Mouse (Mus musculus) heart, postnatal 14 days (tissue): ENCODE measurements around the gene Pole4. TPM values are rescaled to one million over a fixed set of nuclear protein-coding genes. Genes with fewer than 3 reads are reported as not detected.

Experiments used
- DNase-seq, 2 experiments: peaks; one replicate each; pipeline ENCODE4 v3.0.0; 2021 to 2022
- intact Hi-C: fragments of 180-260 bp; cut with DNase I; formaldehyde crosslinking; loops from one replicate; pipeline ENCODE4 v1.15.1; 2025
- long read RNA-seq, 2 experiments: library from polyadenylated mRNA; stranded (forward); transcript quantifications; one replicate each; pipeline ENCODE4 v2.0.0; 2021
- total RNA-seq, 2 experiments: library from RNA; stranded (reverse); gene quantifications; 2 replicates each; pipeline ENCODE4 v1.2.3; 2021

Pole4 gene
- total RNA-seq = 10 to 100 TPM; 16.2 to 21.1 TPM
- long read RNA-seq, experiment 1, transcript Pole4-201 (4 exons, 1,769 nt) = major isoform, 21 of 24 reads
- long read RNA-seq, experiment 1, partial matches to known transcripts = 1 of 24 reads
- long read RNA-seq, experiment 1, other reads (novel, unspliced or antisense) = 2 of 24 reads
- long read RNA-seq, experiment 2, transcript Pole4-201 (4 exons, 1,769 nt) = major isoform, 11 of 13 reads
- long read RNA-seq, experiment 2, partial matches to known transcripts = 1 of 13 reads
- long read RNA-seq, experiment 2, other reads (novel, unspliced or antisense) = 1 of 13 reads

- no peak for DNase-seq
Measured at GRCm38 (mm10) chr6:82705221-82705620, at the start of gene Pole4. TSS of gene Pole4 (minus strand) at chr6:82705365.

DNA sequence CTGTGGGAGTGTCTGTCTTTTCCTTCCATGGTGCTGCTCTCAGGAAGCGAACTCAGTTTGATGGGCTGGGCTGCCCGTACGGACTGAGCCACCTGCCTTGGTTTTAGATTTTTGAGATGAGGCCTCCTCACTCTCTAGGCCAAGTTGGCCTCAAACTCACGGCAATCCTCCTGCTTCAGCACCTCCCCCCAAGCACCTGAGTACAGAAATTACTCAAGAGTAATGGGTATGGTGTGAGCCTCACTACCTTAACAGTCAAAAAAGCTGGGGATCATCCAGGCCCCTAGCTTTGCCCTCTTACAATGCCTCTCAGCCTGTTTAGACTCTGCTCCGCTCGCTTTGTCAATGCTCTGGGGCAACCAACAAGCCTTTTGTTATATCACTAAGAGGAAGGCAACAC is 49.6 kb upstream of the Pole4 start:
- intact Hi-C loops = no loop called here
- no peak for DNase-seq

More at GRCm38 (mm10) chr6:82705221-82705620, at the start of gene Pole4:
- intact Hi-C loops = loop anchor here (10.0 kb wide), 1 partner anchor 590 kb away; no protein-coding TSS in a partner anchor

DNA sequence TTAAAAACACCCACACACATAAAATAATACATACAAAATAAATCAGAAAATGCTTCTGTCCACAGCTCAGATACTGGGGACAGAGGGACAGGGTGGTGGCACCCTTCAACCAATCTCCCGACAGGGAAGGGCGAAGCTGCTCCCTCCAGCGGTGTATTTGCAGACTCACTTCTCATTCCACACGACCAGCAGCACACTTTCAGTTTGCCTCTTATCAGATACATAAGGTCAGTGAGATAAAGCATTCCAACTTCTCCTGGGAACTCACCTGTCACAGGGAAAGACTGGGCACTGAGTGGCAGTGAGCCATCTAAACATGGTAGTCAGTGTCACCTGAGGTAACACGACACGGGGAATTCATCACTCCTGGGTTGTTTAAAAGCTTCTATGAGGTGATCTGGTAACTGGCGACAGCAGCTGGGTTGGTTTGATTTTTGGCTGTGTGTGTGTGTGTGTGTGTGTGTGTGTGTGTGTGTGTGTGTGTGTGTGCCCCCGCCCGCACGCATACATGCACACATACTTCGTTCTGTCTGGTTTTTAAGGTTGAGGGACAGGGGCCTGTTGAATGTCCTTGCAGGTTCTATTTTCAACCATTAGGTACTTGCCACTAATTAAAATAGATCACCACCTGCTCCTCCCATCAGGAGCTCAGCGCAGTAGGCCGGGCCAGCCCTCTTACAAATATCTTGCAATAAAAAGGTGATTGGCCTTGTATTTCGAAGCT is 48.6 kb upstream of the Pole4 start:
- intact Hi-C loops = no loop called here
- no peak for DNase-seq

GRCm38 (mm10) chr6:82753061-82753460 is 47.9 kb upstream of the Pole4 start:
- DNase-seq = peak in 1 of 2 experiments; percentile 26
- intact Hi-C loops = no loop called here

- peak; percentile 19 to 50 for DNase-seq
- intact Hi-C loops = no loop called here
Measured at GRCm38 (mm10) chr6:82751791-82752190, 46.6 kb upstream of the Pole4 start.

DNA sequence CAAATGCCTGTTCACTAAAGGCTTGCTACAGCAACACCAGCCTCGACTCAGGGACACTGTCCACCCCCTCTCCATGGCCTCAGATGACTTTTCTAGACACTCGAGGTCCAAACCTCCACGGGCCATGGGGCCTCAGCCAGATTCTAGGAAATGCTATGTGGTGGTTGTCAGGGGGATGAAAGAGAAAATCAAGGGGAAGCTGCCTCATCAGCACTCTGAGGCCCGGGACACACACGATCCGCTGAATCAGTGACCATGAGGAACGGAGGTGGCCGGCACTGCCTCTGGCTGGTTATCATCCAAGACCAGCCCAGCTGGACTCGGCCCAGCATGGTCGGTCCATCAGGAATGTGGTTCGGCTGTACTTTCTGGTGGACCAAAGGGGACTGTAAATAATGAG is 45.9 kb upstream of the Pole4 start:
- peak; percentile 61 to 78 for DNase-seq
- intact Hi-C loops = no loop called here

DNA sequence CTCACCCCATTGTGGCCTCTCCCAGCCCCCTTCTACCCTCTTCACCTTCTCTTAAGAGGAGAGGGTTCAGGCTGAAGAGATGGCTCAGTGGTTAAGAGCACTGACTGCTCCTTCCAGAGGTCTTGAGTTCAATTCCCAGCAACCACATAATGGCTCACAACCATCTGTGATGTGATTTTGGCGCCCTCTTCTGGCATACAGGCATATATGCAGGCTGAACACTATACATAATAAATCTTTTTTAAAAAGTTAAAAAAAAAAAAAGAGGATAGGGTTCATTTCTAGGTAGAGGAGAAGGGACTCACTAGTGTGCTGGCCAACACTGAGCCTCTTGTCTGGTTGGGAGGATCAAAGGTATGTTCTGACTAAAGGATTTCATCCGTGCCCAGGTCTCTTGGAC is 44.9 kb upstream of the Pole4 start:
- no peak for DNase-seq
- intact Hi-C loops = no loop called here

- intact Hi-C loops = loop anchor here (10.0 kb wide), 1 partner anchor 327 kb away; the partner anchor contains the start of genes Pcgf1 and Tlx2
- peak; percentile 60 to 68 for DNase-seq
Measured at GRCm38 (mm10) chr6:82748106-82748672, 43.0 kb upstream of the Pole4 start.

- no peak for DNase-seq
- intact Hi-C loops = loop anchor here (10.0 kb wide), 1 partner anchor 328 kb away; the partner anchor contains the start of genes Pcgf1 and Tlx2
Measured at GRCm38 (mm10) chr6:82747085-82747484, 41.9 kb upstream of the Pole4 start.

- intact Hi-C loops = loop anchor here (10.0 kb wide), 1 partner anchor 330 kb away; the partner anchor contains the start of genes Pcgf1 and Tlx2
- DNase-seq = no peak
Measured at GRCm38 (mm10) chr6:82744553-82744952, 39.4 kb upstream of the Pole4 start.

DNA sequence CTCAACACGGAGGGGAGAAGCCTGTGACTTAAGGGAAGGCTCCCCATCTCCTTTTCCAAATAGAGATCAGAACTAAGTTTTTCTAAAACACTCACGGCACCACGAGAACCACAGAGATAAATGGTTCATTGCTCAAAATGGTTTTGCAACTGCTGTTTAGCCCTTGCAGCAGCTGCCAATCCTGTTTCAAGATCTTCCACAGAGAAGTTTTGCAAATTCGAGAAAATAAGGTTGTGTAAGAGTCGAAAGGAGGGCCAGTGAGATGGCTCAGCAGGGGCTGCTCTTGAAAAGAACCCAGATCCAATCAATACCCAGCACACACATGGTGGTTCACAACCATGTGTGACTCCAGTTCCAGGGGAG is 36.3 kb upstream of the Pole4 start:
- no peak for DNase-seq
- intact Hi-C loops = loop anchor here (2.0 to 10.0 kb wide), 2 partner anchors 229 to 333 kb away; partner anchors contain the start of genes Pcgf1 and Tlx2

DNA sequence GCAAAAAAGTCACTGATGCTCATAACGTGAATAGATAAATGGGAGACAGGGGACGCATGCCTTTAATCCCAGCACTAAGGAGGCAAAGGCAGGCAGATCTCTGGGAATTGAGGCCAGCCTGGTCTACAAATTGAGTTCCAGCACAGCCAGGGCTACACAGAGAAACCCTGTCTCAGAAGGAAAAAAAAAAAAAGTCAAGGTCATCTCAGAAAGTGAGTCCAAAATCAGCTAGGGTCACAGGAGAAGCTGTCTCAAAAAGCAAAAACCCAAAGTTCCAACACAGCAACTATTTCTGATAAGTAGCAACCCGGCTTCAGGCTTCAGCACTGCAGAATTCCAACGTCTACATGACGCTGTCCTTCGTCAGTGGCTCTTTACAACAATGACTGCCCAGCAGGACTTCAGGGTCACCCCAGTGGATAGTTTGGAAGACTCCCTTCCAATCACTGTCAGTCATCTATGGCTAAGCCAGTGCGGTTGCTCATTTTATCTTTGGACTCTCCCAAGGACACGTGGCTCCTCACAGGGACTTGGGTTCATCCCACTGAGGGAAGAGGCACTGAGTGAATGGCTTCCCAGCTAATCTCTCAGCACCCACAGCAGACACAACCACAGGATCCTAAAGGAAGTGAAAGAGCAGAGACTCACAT is 35.8 kb upstream of the Pole4 start:
- intact Hi-C loops = loop anchor here (2.0 to 10.0 kb wide), 2 partner anchors 230 to 334 kb away; partner anchors contain the start of genes Pcgf1 and Tlx2
- no peak for DNase-seq

DNA sequence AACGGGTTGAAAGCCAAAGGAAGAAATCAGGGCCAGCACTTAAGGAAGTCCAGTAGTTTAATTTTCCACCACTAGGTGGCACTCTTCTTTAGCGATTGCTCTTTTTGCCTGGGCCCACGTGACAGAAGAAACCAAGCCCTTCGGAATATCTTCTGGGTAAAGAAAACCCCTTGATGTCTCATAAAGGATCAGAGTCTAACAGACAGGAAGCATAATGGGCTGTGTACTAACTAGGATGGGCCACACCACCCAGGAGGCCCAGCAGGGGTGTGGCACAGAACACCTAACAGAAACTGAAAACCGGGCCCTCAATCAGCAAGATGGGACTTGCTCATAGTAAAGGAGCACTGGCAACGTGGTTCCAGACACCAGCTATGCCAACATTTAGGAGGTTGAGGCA is 35.1 kb upstream of the Pole4 start:
- intact Hi-C loops = loop anchor here (2.0 to 10.0 kb wide), 2 partner anchors 231 to 335 kb away; partner anchors contain the start of genes Pcgf1 and Tlx2
- peak; percentile 38 to 80 for DNase-seq

GRCm38 (mm10) chr6:82737634-82738540 is 32.7 kb upstream of the Pole4 start:
- intact Hi-C loops = loop anchor here (2.0 kb wide), 1 partner anchor 141 kb away; no protein-coding TSS in a partner anchor
- no peak for DNase-seq

- no peak for DNase-seq
- intact Hi-C loops = no loop called here
Measured at GRCm38 (mm10) chr6:82736626-82737600, 31.7 kb upstream of the Pole4 start.

DNA sequence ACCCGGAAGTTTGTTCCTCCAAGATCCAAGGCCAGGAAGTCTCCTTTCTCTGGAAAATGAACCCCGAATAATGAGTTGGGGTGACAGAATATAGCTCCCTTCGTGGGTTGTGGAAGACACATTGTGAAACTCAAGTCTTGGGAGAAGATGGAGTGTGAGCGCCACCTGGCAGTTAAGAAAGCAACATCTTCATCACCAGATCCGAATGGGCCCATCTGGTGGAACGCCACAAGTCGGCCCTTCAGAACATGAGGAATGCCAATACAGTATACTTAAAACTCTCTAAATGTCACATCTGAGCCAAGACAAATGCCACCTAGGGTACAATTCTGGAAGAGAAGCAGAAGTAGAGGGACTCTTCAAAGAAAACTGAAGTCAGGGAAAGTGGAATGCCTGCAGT is 30.2 kb upstream of the Pole4 start:
- intact Hi-C loops = no loop called here
- no peak for DNase-seq

DNA sequence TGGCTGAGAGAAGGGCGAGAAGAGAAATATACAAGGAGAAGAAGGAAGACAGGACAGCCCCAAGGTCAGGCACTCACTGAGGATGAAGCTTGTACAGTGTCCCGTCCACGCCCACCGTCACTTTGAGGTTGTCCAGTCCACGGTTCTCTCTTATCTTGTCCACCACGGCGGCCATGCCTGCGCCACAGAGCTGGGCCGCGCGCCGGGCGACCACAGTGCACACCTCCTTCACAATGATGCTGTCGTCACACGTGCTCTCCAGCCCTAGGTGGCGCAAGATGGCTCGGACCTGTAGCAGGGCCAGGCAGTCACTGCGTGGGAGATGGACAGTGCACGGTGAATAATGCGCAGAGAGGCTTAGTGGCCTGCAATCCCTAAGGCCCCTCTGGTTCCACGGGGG is 23.5 kb upstream of the Pole4 start:
- intact Hi-C loops = no loop called here
- DNase-seq = no peak

- intact Hi-C loops = no loop called here
- DNase-seq = no peak
Measured at GRCm38 (mm10) chr6:82727206-82727605, 22.0 kb upstream of the Pole4 start.
